Mouse (Mus musculus) CH12F3 (cell line): ENCODE data around the gene Gstm6.
"Not testable (repeated sequence)": the region's sequence is repeated elsewhere in the genome, so short reads cannot be mapped to it uniquely, and the experiment has no call there.

Source experiments
- in situ Hi-C: fragments of 300-500 bp; cut with MboI; formaldehyde crosslinking; loops from 2 replicates; pipeline ENCODE4 v1.14.3; 2020; ENCODE audit warnings: low sequenced_read_pairs

Gstm6 gene

GRCm38 (mm10) chr3:107895720-107896569 lies 47.6 kb downstream of the Gstm6 start, which contains the start of gene Gstm5:
TSS of gene Gstm5 (plus strand) at chr3:107895821.
- in situ Hi-C loops = no loop called here

DNA sequence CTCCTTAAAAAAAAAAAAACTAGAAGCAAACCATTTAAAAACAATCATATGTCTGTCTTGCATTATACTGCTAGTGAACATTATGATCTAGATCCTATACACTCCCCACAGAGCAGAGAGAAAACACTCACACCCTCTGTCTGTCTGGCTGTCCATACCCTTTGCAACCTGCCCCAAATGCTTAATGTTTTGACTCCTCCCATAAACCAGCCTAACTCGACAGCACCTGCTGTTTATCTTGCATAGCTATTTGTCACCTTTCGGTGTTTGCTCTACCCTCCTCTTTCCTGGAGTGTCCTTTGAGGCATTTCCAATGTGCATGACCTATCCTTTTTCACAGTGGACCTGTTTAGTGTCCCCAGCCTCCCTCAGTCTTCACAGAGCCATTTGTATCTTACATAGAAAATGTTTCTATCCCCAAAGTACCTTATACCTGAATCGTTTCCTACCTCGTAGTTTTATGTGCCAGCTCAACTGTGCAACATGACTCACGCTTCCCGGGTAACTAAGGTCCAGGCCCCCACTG lies 48.3 kb downstream of the Gstm6 start:
- in situ Hi-C loops = no loop called here

- in situ Hi-C loops = not testable (repeated sequence)
Measured at GRCm38 (mm10) chr3:107889236-107889635, 54.3 kb downstream of the Gstm6 start.
